Comparison of ENCODE assay signal across 9 mouse cellular contexts in the genomic region with DNA sequence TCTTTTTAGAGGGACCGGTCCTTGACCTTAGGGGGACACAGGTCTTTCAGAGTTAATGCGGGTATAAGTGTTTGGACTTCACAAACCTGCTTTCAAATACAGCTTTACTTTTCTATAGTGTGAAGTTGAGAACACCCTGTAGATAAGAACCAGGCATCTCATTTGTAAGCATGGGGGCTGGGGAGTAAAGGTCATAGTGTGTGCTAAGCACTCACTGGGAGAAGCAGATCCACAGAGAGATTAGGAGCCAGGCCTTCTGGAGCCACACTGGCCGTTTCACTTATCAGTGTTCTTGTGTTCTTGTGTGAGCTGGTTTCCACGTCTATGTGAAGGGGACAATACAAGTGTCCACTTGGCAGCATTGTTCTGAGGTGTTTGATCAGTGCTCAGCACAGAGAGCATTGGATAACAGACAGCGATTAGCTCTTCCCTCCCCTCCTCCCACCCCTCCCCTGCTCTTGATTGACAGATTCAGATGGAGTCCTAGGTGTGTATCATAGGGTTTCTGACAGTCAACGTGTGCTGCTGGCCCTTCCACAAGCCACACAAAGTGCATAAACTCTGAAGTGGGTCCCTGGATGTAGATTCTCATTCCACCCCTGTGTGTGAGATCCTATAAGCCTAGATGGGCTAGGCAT.
"Had no signal": no experiment of that assay in that cellular context is flagged by ENCODE, and none has a peak within 500 bp of the region (broad histone marks: within the 10 kb centered on the region; RNA-seq: fewer than 3 reads in every experiment).

No protein-coding gene starts in this region.

- H3K9me3 ChIP-seq: hindbrain, embryonic 15.5 days; neural tube, embryonic 12.5 days had no signal

- H3K27me3 ChIP-seq: hindbrain, embryonic 15.5 days; neural tube, embryonic 12.5 days had no signal

- H3K4me3 ChIP-seq: hindbrain, embryonic 15.5 days; layer of hippocampus, adult 2 months; neural tube, embryonic 12.5 days had no signal

- H3K9ac ChIP-seq: hindbrain, embryonic 15.5 days; neural tube, embryonic 12.5 days had no signal

- DNase-seq: kidney, adult 8-10 months; kidney, postnatal 36 days; lung, adult 18-20 months; thymus, postnatal 4 days had no signal

- H3K27ac ChIP-seq: hindbrain, embryonic 15.5 days; layer of hippocampus, adult 2 months; neural tube, embryonic 12.5 days; stomach, postnatal 0 days had no signal

- H3K4me2 ChIP-seq: hindbrain, embryonic 15.5 days; neural tube, embryonic 12.5 days had no signal

- H3K36me3 ChIP-seq: hindbrain, embryonic 15.5 days; neural tube, embryonic 12.5 days had no signal

- ATAC-seq: inflammation-experienced regulatory T-cells, adult 6 months had no signal
